Mouse (Mus musculus) heart, embryonic 11.5 days (tissue): ENCODE measurements around the gene Gfi1b. TPM values are rescaled to one million over a fixed set of nuclear protein-coding genes. Genes with fewer than 3 reads are reported as not detected.

Experiments
- ATAC-seq: fragments of 200-750 bp; cut with Nextera tagmentation; replicated peaks from 2 replicates; pipeline ENCODE4 v1.8.0; 2017; ENCODE audit warnings: moderate library complexity; ENCODE audit not compliant: insufficient number of reproducible peaks, low FRiP score, low TSS enrichment
- H3K27ac ChIP-seq: fragments of 300-500 bp; sonication (generic); 2 replicates; pipeline ENCODE4 v1.5.1; 2014; ENCODE audit warnings: mild to moderate bottlenecking, low read depth, low read length
- H3K27me3 ChIP-seq: fragments of 300-500 bp; sonication (generic); 2 replicates; pipeline ENCODE4 v1.6.1; 2014; ENCODE audit warnings: mild to moderate bottlenecking, low read length, mixed read lengths; ENCODE audit not compliant: control insufficient read depth, insufficient read depth
- H3K36me3 ChIP-seq: fragments of 300-500 bp; sonication (generic); 2 replicates; pipeline ENCODE4 v1.6.1; 2014; ENCODE audit warnings: mild to moderate bottlenecking, low read length, moderate library complexity, mixed read lengths; ENCODE audit not compliant: control insufficient read depth, insufficient read depth
- H3K4me1 ChIP-seq: fragments of 300-500 bp; sonication (generic); 2 replicates; pipeline ENCODE4 v1.6.1; 2014; ENCODE audit warnings: low read length; ENCODE audit not compliant: control insufficient read depth, insufficient read depth
- H3K4me2 ChIP-seq: fragments of 300-500 bp; sonication (generic); 2 replicates; pipeline ENCODE4 v1.6.1; 2014; ENCODE audit warnings: mild to moderate bottlenecking, moderate library complexity
- H3K4me3 ChIP-seq: fragments of 300-500 bp; sonication (generic); 2 replicates; pipeline ENCODE4 v1.5.1; 2014; ENCODE audit warnings: low read depth, low read length
- H3K9ac ChIP-seq: fragments of 300-500 bp; sonication (generic); 2 replicates; pipeline ENCODE4 v1.6.1; 2014; ENCODE audit warnings: mild to moderate bottlenecking, low read depth, low read length, moderate library complexity
- H3K9me3 ChIP-seq: fragments of 300-500 bp; sonication (generic); replicated peaks from 2 replicates; pipeline ENCODE4 v1.6.1; 2016; ENCODE audit warnings: low read length; ENCODE audit not compliant: control insufficient read depth
- WGBS: fragments of 180-500 bp; shearing (Covaris S2); extraction: QIAGEN DNeasy Blood & Tissue Kit; methylation state at CpG from one replicate; pipeline ENCODE4 v1.1.7; 2014; ENCODE audit not compliant: insufficient replicate concordance; 5-methylcytosine and 5-hydroxymethylcytosine counted together
- microRNA-seq: library from miRNA; unstranded; fragments of <30 nt; microRNA quantifications from one replicate; pipeline ENCODE4, GENCODE M21; 2016; ENCODE audit warnings: borderline number of aligned reads
- polyA plus RNA-seq: library from polyadenylated mRNA; unstranded; fragments of >200 nt; fragmentation: Nextera tagmentation; extraction: Ambion mirVana; gene quantifications from 2 replicates; pipeline ENCODE4 v1.2.1, GENCODE M21; 2014

Gfi1b gene
- polyA plus RNA-seq, 1 experiment from 2014 or later, result 10.9 TPM

- no peaks in the 10 kb centered on the region for H3K9me3 ChIP-seq
- no peaks in the 10 kb centered on the region for H3K4me1 ChIP-seq
- ATAC-seq, result no peak
- H3K27me3 ChIP-seq, result no peaks in the 10 kb centered on the region
- H3K4me2 ChIP-seq, result no peak overlapping the region
- H3K36me3 ChIP-seq, result peaks cover 10% of the 10 kb centered on the region
- no peak overlapping the region for H3K9ac ChIP-seq
- no peak overlapping the region for H3K4me3 ChIP-seq
- no peak overlapping the region for H3K27ac ChIP-seq
These were observed 58.0 kb downstream of the Gfi1b start for GRCm38 (mm10) chr2:28563830-28564229.

GRCm38 (mm10) chr2:28563303-28563702, 58.5 kb downstream of the Gfi1b start, which contains the start of gene Cel:
Gene Cel, minus strand, starts transcription at chr2:28563403.
- peaks cover 8% of the 10 kb centered on the region for H3K36me3 ChIP-seq
- WGBS, result 60% methylated on average over 6 of the region's 6 CpGs
- H3K4me3 ChIP-seq, result no peak within 1 kb of the TSS
- no peak within 1 kb of the TSS for H3K9ac ChIP-seq
- H3K4me2 ChIP-seq, result no peak within 1 kb of the TSS
- no peaks in the 10 kb centered on the region for H3K4me1 ChIP-seq
- ATAC-seq, result no peak
- no peaks in the 10 kb centered on the region for H3K9me3 ChIP-seq
- H3K27me3 ChIP-seq, result no peaks in the 10 kb centered on the region
- no peak within 1 kb of the TSS for H3K27ac ChIP-seq

Small RNAs within 50 kb of the gene (microRNA-seq; reads per million reads assigned to microRNA genes)
- gene Gm22824, result not detected

Other genes starting within 250 kb of the Gfi1b start
- 2.3 and 3.1 TPM in 2 replicates for gene Ppp1r26, start 175.2 kb downstream of the Gfi1b start, polyA plus RNA-seq
- 0.40 TPM in 1 of 2 replicates, not detected in the other for gene 1700007K13Rik, start 155.7 kb downstream of the Gfi1b start, polyA plus RNA-seq
- 60.6 and 63.9 TPM in 2 replicates for gene Mrps2, start 153.9 kb downstream of the Gfi1b start, polyA plus RNA-seq
- gene Gbgt1, start 125.1 kb downstream of the Gfi1b start, polyA plus RNA-seq, result 0.17 and 0.27 TPM in 2 replicates
- not detected in 2 replicates for gene Gm10134, start 115.9 kb downstream of the Gfi1b start, polyA plus RNA-seq
- 12.2 and 12.5 TPM in 2 replicates for gene Ralgds, start 108.9 kb downstream of the Gfi1b start, polyA plus RNA-seq
- not detected in 2 replicates for gene Cel, start 58.6 kb downstream of the Gfi1b start, polyA plus RNA-seq
- 22.5 and 23.3 TPM in 2 replicates for gene Gtf3c5, start 38.2 kb downstream of the Gfi1b start, polyA plus RNA-seq
- 14.2 and 16.2 TPM in 2 replicates for gene Tsc1, start 19.2 kb upstream of the Gfi1b start, polyA plus RNA-seq
- 2.4 and 3.0 TPM in 2 replicates for gene Spaca9, start 77.7 kb upstream of the Gfi1b start, polyA plus RNA-seq
- gene Ak8, start 78.2 kb upstream of the Gfi1b start, polyA plus RNA-seq, result 0.45 and 1.2 TPM in 2 replicates
- gene Gtf3c4, start 218.4 kb upstream of the Gfi1b start, polyA plus RNA-seq, result 13.7 and 13.9 TPM in 2 replicates
- 9.1 and 9.4 TPM in 2 replicates for gene Ddx31, start 218.4 kb upstream of the Gfi1b start, polyA plus RNA-seq